Mouse (Mus musculus) heart, postnatal 0 days (tissue): ENCODE data around the gene Kyat3. TPM values are rescaled to one million over a fixed set of nuclear protein-coding genes. Genes with fewer than 3 reads are reported as not detected.

Experiments used
- ATAC-seq: fragments of 200-750 bp; cut with Nextera tagmentation; 2 replicates; pipeline ENCODE4 v1.8.0; 2017; ENCODE audit warnings: low read depth, moderate number of reproducible peaks, moderate library complexity; ENCODE audit not compliant: insufficient read depth
- DNase-seq: peaks from one replicate; pipeline ENCODE4 v3.0.0-alpha.2; 2016; ENCODE audit warnings: low spot score
- H3K27ac ChIP-seq: fragments of 300-500 bp; sonication (generic); 2 replicates; pipeline ENCODE4 v1.5.1; 2014; ENCODE audit warnings: low read depth, mild to moderate bottlenecking
- H3K27me3 ChIP-seq: fragments of 300-500 bp; sonication (generic); 2 replicates; pipeline ENCODE4 v1.6.1; 2014; ENCODE audit warnings: low read length, mixed read lengths; ENCODE audit not compliant: control insufficient read depth, insufficient read depth
- H3K36me3 ChIP-seq: fragments of 300-500 bp; sonication (generic); replicated peaks from 2 replicates; pipeline ENCODE4 v1.6.1; 2014; ENCODE audit warnings: low read length, mixed read lengths; ENCODE audit not compliant: control insufficient read depth, insufficient read depth
- H3K4me1 ChIP-seq: fragments of 300-500 bp; sonication (generic); 2 replicates; pipeline ENCODE4 v1.6.1; 2014; ENCODE audit warnings: antibody characterized with exemption; ENCODE audit not compliant: control insufficient read depth, insufficient read depth
- H3K4me2 ChIP-seq: fragments of 300-500 bp; sonication (generic); 2 replicates; pipeline ENCODE4 v1.6.1; 2014; ENCODE audit warnings: low read depth, mild to moderate bottlenecking, low read length, moderate library complexity
- H3K4me3 ChIP-seq: fragments of 300-500 bp; sonication (generic); 2 replicates; pipeline ENCODE4 v1.5.1; 2014; ENCODE audit warnings: low read depth, low read length
- H3K9ac ChIP-seq: fragments of 300-500 bp; sonication (generic); replicated peaks from 2 replicates; pipeline ENCODE4 v1.6.1; 2014; ENCODE audit warnings: low read depth, low read length, mixed read lengths
- H3K9me3 ChIP-seq: fragments of 300-500 bp; sonication (generic); replicated peaks from 2 replicates; pipeline ENCODE4 v1.6.1; 2016; ENCODE audit warnings: low read length; ENCODE audit not compliant: control insufficient read depth
- CTCF ChIP-seq: IDR thresholded peaks from 2 replicates; pipeline ENCODE4 v1.5.1; 2016; ENCODE audit warnings: antibody characterized with exemption, control low read depth, low read depth
- EP300 ChIP-seq: IDR thresholded peaks from 2 replicates; pipeline ENCODE4 v1.6.1; 2016; ENCODE audit warnings: antibody characterized with exemption, low read depth
- WGBS: fragments of 180-500 bp; shearing (Covaris S2); extraction: QIAGEN DNeasy Blood & Tissue Kit; methylation state at CpG from one replicate; pipeline ENCODE4 v1.1.7; 2014; 5-methylcytosine and 5-hydroxymethylcytosine counted together
- polyA plus RNA-seq: library from polyadenylated mRNA; unstranded; fragments of >200 nt; fragmentation: Nextera tagmentation; extraction: Ambion mirVana; gene quantifications from 2 replicates; pipeline ENCODE4 v1.2.1, GENCODE M21; 2015
- total RNA-seq: library from RNA; depleted of rRNA; stranded (reverse); fragments of >200 nt; gene quantifications from 2 replicates; pipeline ENCODE4 v1.2.3, GENCODE M21; 2014; ENCODE audit warnings: low replicate concordance; rRNA removed

Kyat3 gene
- total RNA-seq, result 19.5 and 21.6 TPM in 2 replicates
- polyA plus RNA-seq, result 11.2 and 12.8 TPM in 2 replicates

DNA sequence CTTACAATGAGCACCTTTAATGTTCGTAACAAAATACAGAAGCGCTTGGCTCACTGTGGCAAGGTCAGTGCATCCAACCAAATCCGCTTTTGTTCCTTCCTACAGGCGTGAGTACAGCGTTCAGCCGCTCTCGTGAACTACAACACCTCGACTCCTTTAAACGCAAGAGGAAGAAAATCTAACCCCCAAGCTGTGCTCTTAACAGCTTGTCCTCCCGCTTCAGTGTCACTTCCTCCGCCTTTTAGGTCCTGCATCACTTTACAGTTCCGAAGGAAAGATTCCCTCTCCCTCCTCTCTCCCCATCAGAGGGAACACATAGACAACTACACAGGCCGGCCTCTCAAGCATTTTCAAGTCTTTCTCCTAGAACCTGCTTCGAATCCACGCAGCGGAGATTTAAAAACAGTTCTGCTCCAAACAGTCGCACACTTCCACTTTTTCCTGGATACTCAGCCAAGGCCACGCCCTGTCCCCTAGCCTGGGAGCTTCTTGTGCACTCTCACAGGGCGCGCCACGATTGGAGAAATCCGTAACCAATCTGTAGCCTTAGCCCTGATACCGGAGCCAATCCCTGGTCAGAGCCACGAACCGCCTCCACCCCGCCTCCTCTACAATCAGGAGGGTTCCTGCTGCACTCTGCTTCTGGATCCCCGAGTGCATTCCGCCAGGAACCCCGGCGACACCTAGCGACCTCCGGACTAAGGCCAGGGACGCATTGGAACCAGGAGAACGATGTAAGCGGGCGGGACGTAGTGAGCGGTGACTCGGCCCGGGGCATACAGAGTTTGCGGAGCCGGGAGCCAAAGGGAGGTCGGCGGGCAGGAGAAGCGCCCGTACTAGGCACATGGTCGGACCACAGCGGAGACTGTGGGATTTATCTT, at the start of gene Kyat3:
Kyat3 (plus strand) TSS at position 610 of the 881 bp plus-strand sequence.
- peak; percentile 99 for ATAC-seq
- H3K36me3 ChIP-seq, result no peaks in the 10 kb centered on the region
- TF ChIP-seq CTCF, result peak; percentile 41
- peak; percentile 53; the same call in 1 of the 2 replicates for TF ChIP-seq EP300

DNA sequence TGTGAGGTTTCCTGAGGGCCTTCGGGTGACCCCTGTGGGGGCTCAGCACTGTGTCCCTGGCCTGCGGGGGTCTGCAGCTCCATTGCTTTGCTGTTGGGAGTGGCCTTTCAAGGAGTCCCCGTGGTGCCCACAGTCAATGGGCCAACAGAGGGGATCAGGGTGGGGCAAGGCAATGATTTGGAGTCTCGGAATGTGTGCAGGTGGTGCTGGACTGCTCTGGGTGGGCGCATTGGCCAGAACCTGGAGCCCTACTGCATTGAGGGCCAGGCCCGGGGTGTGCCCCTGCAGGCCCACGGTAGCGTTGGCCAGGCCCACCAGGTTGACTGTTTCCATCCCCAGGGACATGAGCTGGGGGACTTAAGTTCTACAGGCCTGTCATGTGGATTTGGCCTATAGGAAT, 36.1 kb upstream of the Kyat3 start:
- WGBS, result 84% methylated on average over 8 of the region's 8 CpGs

More for the DNA sequence above, at the start of gene Kyat3:
- H3K27me3 ChIP-seq, result no peaks in the 10 kb centered on the region
- DNase-seq, result peak; percentile 97
- WGBS, result under 1% methylated on average over 48 of the region's 48 CpGs
- peak within 1 kb of the TSS; percentile 52 for H3K4me3 ChIP-seq
- peak within 1 kb of the TSS; percentile 78 for H3K27ac ChIP-seq
- H3K4me1 ChIP-seq, result peaks cover 15% of the 10 kb centered on the region
- H3K9me3 ChIP-seq, result peaks cover 7% of the 10 kb centered on the region; the same call in 1 of the 2 replicates
- peak within 1 kb of the TSS; percentile 49 for H3K9ac ChIP-seq
- peak within 1 kb of the TSS; percentile 84 for H3K4me2 ChIP-seq

DNA sequence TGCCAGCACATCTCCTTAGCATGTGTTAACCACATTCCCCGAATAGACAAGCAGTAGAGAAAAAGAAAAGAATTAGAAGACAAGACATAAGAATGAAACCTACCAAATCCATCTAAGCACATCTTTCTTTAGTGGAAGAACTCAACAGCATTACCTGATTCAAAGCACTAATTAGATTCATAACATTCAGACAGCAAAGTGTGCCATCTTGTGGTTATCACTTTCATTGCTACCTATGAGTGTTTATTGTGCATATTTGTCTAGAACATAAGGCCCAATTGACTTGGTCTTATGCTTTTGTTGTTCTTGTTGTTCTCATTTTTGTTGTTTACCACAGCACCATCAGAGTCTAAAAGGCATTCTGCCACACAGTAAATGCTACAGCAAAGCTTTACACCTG, 26.2 kb upstream of the Kyat3 start:
- Histone ChIP-seq H3K4me3 (no peak overlapping the region), H3K27ac (no peak overlapping the region), H3K9me3 (no peaks in the 10 kb centered on the region), H3K36me3 (no peaks in the 10 kb centered on the region), H3K4me2 (no peak overlapping the region), H3K9ac (no peak overlapping the region), H3K27me3 (no peaks in the 10 kb centered on the region), H3K4me1 (no peaks in the 10 kb centered on the region)
- ATAC-seq (no peak), DNase-seq (no peak)
- TF ChIP-seq EP300 (no peak), CTCF (peak; percentile 41)
- WGBS, result 69% methylated on average over 1 of the region's 1 CpGs

More for the DNA sequence above, 36.1 kb upstream of the Kyat3 start:
- H3K27ac ChIP-seq, result no peak overlapping the region
- H3K27me3 ChIP-seq, result no peaks in the 10 kb centered on the region
- no peak for DNase-seq
- H3K36me3 ChIP-seq, result no peaks in the 10 kb centered on the region
- TF ChIP-seq CTCF (no peak), EP300 (no peak)
- ATAC-seq, result no peak
- H3K9ac ChIP-seq, result no peak overlapping the region
- H3K4me1 ChIP-seq, result no peaks in the 10 kb centered on the region
- H3K4me3 ChIP-seq, result no peak overlapping the region
- H3K9me3 ChIP-seq, result peaks cover 4% of the 10 kb centered on the region; the same call in 1 of the 2 replicates
- no peak overlapping the region for H3K4me2 ChIP-seq

DNA sequence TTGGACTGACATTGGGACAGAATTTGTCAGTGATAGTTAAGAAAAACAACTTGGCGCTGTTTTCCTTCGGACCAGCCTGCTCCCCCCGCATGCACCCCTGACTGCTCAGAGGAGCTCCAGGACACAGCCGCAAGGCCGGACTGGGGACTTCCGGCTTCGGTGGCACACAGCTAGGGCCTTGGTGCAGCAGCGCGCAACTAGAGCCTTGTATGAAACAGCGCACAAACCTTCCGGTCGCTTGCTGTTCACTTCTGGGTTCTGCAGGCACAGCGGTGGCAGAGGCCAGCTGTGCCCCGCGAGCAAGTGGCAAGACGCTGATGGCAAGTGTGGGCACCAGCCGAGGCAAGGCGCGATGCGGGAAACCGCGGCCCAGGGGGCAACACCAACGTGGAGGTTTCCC, 12.9 kb upstream of the Kyat3 start:
- Histone ChIP-seq H3K4me3 (peak overlapping the region; percentile 24), H3K9me3 (peaks cover 12% of the 10 kb centered on the region; the same call in 1 of the 2 replicates), H3K4me2 (peak overlapping the region; percentile 57), H3K36me3 (no peaks in the 10 kb centered on the region), H3K27ac (no peak overlapping the region), H3K9ac (no peak overlapping the region), H3K4me1 (no peaks in the 10 kb centered on the region), H3K27me3 (no peaks in the 10 kb centered on the region)
- DNase-seq, result no peak
- WGBS, result 52% methylated on average over 23 of the region's 23 CpGs
- TF ChIP-seq CTCF, result no peak
- TF ChIP-seq EP300, result no peak
- no peak for ATAC-seq

DNA sequence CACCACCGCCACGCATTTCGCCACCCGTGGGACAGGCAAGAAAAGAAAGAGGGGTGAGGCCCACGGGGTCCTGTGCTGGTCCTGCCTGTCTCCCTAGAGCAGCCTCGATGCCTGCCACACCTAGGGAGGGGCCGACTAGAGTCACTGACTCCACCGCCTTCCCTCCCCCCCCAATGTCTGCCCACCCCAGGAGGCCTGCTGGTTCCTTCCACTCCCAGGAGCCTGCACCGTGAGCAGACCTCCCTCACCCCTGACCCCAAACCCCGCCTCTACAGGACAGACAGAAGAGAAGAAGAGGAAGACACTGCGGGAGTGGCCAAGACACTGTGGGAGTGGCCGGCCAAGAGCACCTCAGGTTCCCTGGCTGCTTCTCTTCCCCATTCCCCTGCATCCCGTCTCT, 12.5 kb upstream of the Kyat3 start:
- H3K27ac ChIP-seq, result no peak overlapping the region
- H3K4me3 ChIP-seq, result peak overlapping the region; percentile 24
- H3K9ac ChIP-seq, result no peak overlapping the region; the same call in 1 of the 2 replicates
- peaks cover 14% of the 10 kb centered on the region; the same call in 1 of the 2 replicates for H3K9me3 ChIP-seq
- 39% methylated on average over 10 of the region's 13 CpGs for WGBS
- no peaks in the 10 kb centered on the region for H3K27me3 ChIP-seq
- H3K36me3 ChIP-seq, result no peaks in the 10 kb centered on the region
- DNase-seq (no peak), ATAC-seq (no peak)
- no peaks in the 10 kb centered on the region for H3K4me1 ChIP-seq
- peak overlapping the region; percentile 57 for H3K4me2 ChIP-seq
- TF ChIP-seq CTCF (no peak), EP300 (no peak)
